Mouse (Mus musculus) stomach, embryonic 14.5 days (tissue): ENCODE results near the gene 2610528J11Rik. TPM values are rescaled to one million over a fixed set of nuclear protein-coding genes. Genes with fewer than 3 reads are reported as not detected.
"Not testable (repeated sequence)": the region's sequence is repeated elsewhere in the genome, so short reads cannot be mapped to it uniquely, and the experiment has no call there.

Experiments
- ATAC-seq: fragments of 200-750 bp; cut with Nextera tagmentation; 2 replicates; pipeline ENCODE4 v1.8.0; 2017; ENCODE audit warnings: low read depth, moderate TSS enrichment; ENCODE audit not compliant: insufficient number of reproducible peaks, insufficient read depth, low FRiP score
- H3K27ac ChIP-seq: fragments of 300-500 bp; sonication (generic); 2 replicates; pipeline ENCODE4 v1.5.1; 2014; ENCODE audit warnings: mild to moderate bottlenecking, low read length, moderate library complexity, mixed read lengths
- H3K27me3 ChIP-seq: fragments of 300-500 bp; sonication (generic); 2 replicates; pipeline ENCODE4 v1.6.1; 2014; ENCODE audit warnings: low read length, control low read depth, mixed read lengths; ENCODE audit not compliant: control insufficient read depth, insufficient read depth
- H3K36me3 ChIP-seq: fragments of 300-500 bp; sonication (generic); 2 replicates; pipeline ENCODE4 v1.6.1; 2014; ENCODE audit warnings: mild to moderate bottlenecking, control low read depth, low read length, moderate library complexity, mixed read lengths; ENCODE audit not compliant: control insufficient read depth, insufficient read depth
- H3K4me1 ChIP-seq: fragments of 300-500 bp; sonication (generic); 2 replicates; pipeline ENCODE4 v1.6.1; 2014; ENCODE audit warnings: low read length, control low read depth, mixed read lengths; ENCODE audit not compliant: control insufficient read depth, insufficient read depth
- H3K4me2 ChIP-seq: fragments of 300-500 bp; sonication (generic); replicated peaks from 2 replicates; pipeline ENCODE4 v1.6.1; 2014; ENCODE audit warnings: low read depth, low read length, control low read depth
- H3K4me3 ChIP-seq: fragments of 300-500 bp; sonication (generic); 2 replicates; pipeline ENCODE4 v1.5.1; 2014; ENCODE audit warnings: low read depth, low read length, control low read depth
- H3K9ac ChIP-seq: fragments of 300-500 bp; sonication (generic); replicated peaks from 2 replicates; pipeline ENCODE4 v1.6.1; 2014; ENCODE audit warnings: low read depth, mild to moderate bottlenecking, control low read depth, low read length, moderate library complexity, mixed read lengths
- H3K9me3 ChIP-seq: fragments of 300-500 bp; sonication (generic); 2 replicates; pipeline ENCODE4 v1.6.1; 2016; ENCODE audit warnings: low read depth, low read length, control low read depth; ENCODE audit not compliant: control insufficient read depth
- WGBS: fragments of 180-500 bp; shearing (Covaris S2); extraction: QIAGEN DNeasy Blood & Tissue Kit; methylation state at CpG from one replicate; pipeline ENCODE4 v1.1.7; 2014; 5-methylcytosine and 5-hydroxymethylcytosine counted together
- polyA plus RNA-seq: library from polyadenylated mRNA; unstranded; fragments of >200 nt; fragmentation: Nextera tagmentation; extraction: Ambion mirVana; gene quantifications from 2 replicates; pipeline ENCODE4 v1.2.1, GENCODE M21; 2014

2610528J11Rik gene
- 17.9 and 18.3 TPM in 2 replicates for polyA plus RNA-seq

DNA sequence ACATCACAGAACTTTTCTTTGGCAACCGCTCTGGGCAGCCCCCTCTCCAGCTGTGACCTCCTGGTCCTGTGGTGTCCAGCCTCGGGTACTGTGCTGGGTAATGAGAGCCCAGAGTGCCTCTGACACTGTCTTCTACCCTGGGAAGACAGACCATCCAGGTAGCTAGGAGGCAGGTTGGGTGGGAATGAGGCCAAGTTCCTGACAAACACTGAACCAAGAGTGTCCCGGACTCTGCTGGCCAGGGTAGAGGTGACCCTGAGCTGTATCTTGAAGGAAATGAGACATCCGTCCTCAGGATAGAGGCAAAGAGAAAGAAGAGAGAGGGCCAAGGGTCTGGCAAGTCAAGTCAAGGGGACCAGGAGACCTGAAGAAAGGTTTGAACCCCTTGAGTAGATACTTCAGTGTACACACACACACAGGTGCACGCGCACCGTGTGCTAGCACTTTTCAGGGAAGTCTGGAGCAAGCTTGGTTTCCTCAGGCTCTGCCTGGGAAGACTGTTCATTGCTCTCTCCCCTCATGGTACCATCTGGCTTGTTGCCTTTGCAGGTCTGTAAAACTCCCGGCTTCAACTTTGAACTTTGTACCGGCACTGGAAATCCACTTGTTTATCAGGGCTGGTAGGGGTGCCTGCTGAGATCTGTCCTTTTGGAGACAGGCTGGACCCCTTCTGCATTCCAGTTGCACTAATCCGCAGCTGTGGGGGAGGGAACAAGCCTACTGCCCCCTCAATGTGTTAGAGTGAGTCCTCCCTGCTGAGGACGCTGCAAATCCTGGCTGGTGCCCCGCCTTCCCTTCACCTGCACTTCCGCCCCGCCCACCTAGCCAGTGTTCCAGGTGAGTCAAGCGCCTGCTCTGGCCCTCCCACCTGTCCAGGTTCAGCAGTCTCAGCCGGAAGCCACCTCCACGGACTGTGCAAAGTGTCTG is at the start of gene 2610528J11Rik:
TSS of gene 2610528J11Rik (plus strand) at position 592 of the 927 bp plus-strand sequence.
- Histone ChIP-seq H3K36me3 (no peaks in the 10 kb centered on the region), H3K4me2 (peak within 1 kb of the TSS; percentile 33), H3K9ac (no peak within 1 kb of the TSS), H3K4me1 (no peaks in the 10 kb centered on the region), H3K27me3 (no peaks in the 10 kb centered on the region), H3K27ac (peak within 1 kb of the TSS; percentile 67), H3K4me3 (peak within 1 kb of the TSS; percentile 16), H3K9me3 (no peaks in the 10 kb centered on the region)
- WGBS, result 30% methylated on average over 17 of the region's 17 CpGs
- peak; percentile 78 for ATAC-seq

DNA sequence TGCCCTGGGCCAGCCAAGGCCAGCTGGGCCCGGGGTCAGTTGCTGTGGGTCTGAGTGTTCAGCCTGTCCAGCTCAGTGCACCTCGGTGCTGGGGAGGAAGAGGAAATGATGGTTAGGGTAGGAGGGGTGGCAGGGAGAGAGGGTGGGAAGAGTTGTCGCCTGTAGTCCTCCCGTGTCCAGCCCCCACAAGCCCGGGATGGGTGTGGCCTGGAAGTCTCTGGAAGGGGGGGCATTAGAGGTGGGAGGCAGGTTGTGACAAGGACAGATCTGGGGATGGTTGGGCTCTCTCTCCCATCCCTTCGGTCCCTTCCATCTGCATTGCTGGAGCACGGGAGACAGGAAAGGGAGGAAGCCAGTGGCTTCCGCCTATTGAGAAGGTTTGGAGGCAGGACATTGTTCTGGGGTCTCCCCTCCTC is 37.1 kb upstream of the 2610528J11Rik start, which contains the start of gene Tie1:
TSS of gene Tie1 (minus strand) at position 345 of the 416 bp plus-strand sequence.
- H3K27me3 ChIP-seq, result no peaks in the 10 kb centered on the region
- H3K27ac ChIP-seq, result no peak within 1 kb of the TSS
- 72% methylated on average over 8 of the region's 8 CpGs for WGBS
- H3K9ac ChIP-seq, result no peak within 1 kb of the TSS
- no peaks in the 10 kb centered on the region for H3K9me3 ChIP-seq
- H3K4me3 ChIP-seq, result no peak within 1 kb of the TSS
- H3K4me2 ChIP-seq, result no peak within 1 kb of the TSS
- no peaks in the 10 kb centered on the region for H3K4me1 ChIP-seq
- peak; percentile 28; the same call in 1 of the 2 replicates for ATAC-seq
- H3K36me3 ChIP-seq, result no peaks in the 10 kb centered on the region

DNA sequence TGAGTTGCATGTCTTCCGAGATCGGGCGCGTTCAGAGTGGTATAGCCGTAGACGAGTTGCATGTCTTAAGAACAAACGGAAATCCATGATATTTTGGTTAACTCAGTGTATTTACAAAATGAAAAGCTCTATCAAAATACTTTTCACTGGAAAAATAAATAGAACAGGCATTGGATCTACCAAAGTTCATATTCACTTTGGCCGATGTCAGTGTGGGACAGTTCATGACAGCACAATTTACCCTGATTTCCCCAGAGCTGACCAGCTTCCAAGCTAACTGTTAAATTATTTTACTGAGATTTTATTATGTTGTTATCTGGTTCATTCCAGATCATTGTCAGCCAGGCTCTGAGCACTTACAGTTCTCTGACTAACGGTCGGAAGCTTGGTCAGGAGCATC is 36.3 kb upstream of the 2610528J11Rik start:
- Histone ChIP-seq H3K9ac (no peak overlapping the region), H3K36me3 (no peaks in the 10 kb centered on the region), H3K27me3 (no peaks in the 10 kb centered on the region), H3K4me2 (no peak overlapping the region), H3K9me3 (no peaks in the 10 kb centered on the region), H3K4me3 (no peak overlapping the region), H3K27ac (no peak overlapping the region), H3K4me1 (no peaks in the 10 kb centered on the region)
- no peak for ATAC-seq
- WGBS, result 71% methylated on average over 10 of the region's 10 CpGs

DNA sequence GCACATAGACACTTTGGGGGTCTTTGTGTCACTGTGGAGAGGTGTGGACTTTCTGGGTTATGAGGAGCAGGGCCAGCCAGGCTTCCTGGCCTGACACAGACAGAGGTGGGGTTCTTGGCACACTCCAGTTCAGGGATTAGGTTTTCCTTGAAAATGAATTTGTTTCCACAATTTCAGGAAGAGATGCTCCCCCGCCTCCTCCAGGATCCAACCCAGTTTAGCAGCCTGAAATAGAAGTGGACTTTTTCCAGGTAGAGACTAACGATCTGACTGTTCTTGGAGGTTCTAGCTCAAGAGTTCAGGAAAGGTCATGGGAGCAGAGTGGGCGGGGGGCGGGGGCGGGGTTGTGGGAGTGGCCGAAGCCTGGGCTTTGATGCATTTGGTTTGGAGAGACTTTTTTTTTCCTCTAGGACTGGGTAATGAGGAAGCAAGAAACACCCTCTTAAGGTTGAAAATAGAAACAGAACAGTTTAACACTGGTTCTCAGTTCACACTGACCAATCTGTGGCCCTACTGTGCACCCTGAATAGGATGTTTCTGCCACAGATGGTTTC is 26.6 kb upstream of the 2610528J11Rik start:
- H3K27ac ChIP-seq, result no peak overlapping the region
- no peak overlapping the region for H3K4me2 ChIP-seq
- no peaks in the 10 kb centered on the region for H3K27me3 ChIP-seq
- ATAC-seq, result no peak
- no peaks in the 10 kb centered on the region for H3K9me3 ChIP-seq
- no peak overlapping the region for H3K9ac ChIP-seq
- H3K4me3 ChIP-seq, result no peak overlapping the region
- no peaks in the 10 kb centered on the region for H3K36me3 ChIP-seq
- no peaks in the 10 kb centered on the region for H3K4me1 ChIP-seq
- WGBS, result 44% methylated on average over 6 of the region's 6 CpGs

DNA sequence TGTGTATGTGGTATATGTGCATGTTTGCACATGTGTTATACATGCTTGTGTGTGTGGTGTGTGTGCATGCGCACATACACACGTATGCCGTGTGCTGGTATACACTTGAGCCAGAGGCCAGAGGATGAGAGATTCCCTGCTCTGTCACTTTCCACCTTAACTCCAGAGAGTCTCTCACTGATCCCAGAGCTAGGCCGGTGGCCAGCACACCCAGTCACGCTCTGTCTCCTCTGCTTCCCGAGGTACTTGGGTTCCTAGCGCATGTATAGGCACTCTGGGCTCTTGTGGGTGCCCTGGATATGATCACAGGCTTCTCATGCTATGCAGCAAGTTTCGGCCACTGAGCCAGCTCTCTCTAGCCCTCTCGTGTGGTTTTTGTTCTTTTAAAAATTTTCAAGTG is 26.0 kb upstream of the 2610528J11Rik start:
- H3K4me2 ChIP-seq, result no peak overlapping the region
- ATAC-seq, result no peak
- H3K9me3 ChIP-seq, result no peaks in the 10 kb centered on the region
- H3K27me3 ChIP-seq, result no peaks in the 10 kb centered on the region
- no peak overlapping the region for H3K27ac ChIP-seq
- no peaks in the 10 kb centered on the region for H3K4me1 ChIP-seq
- H3K36me3 ChIP-seq, result no peaks in the 10 kb centered on the region
- no peak overlapping the region for H3K4me3 ChIP-seq
- no peak overlapping the region for H3K9ac ChIP-seq
- 67% methylated on average over 9 of the region's 9 CpGs for WGBS

DNA sequence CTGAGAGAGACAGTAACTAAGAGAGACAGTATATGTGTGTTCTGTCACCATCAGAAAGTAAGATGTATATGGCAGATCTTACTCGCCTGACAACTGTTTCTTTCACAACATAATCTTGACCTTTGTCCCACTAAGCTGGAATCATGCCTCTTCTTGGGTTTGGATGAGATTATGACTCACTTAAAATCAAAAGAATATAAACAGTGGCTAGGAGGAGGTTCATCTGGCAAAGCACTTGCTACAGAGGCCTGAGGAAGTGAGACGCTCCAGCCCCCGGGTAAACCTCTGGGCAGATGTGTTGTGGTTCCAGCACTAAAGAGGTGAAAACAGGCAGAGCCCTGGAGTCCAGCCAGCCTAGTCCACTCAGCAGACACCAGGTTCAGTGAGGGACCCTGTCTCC is 21.2 kb upstream of the 2610528J11Rik start:
- no peak for ATAC-seq

DNA sequence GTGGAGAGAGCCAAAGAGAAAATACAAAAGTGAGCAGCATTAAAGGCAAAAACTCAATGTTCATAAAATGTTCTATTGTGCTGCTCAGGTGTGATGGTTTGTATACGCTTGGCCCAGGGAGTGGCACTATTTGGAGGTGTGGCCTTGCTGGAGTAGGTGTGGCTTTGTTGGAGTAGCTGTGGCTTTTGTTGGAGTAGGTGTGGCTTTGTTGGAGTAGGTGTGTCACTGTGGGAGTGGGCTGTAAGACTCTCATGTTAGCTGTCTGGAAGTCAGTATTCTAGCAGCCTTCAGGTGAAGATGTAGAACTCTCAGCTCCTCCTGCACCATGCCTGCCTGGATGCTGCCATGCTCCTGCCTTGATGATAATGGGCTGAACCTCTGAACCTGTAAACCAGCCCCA is 19.6 kb upstream of the 2610528J11Rik start:
- peak; percentile 46; the same call in 1 of the 2 replicates for ATAC-seq
- not testable (repeated sequence) for H3K9me3 ChIP-seq, H3K4me3 ChIP-seq, H3K4me1 ChIP-seq, H3K36me3 ChIP-seq, H3K9ac ChIP-seq, H3K27ac ChIP-seq, H3K4me2 ChIP-seq, H3K27me3 ChIP-seq
- WGBS, result 81% methylated on average over 1 of the region's 1 CpGs

More for the DNA sequence above, 21.2 kb upstream of the 2610528J11Rik start:
- no peak overlapping the region for H3K4me2 ChIP-seq
- H3K4me1 ChIP-seq, result no peaks in the 10 kb centered on the region
- H3K4me3 ChIP-seq, result no peak overlapping the region
- no peak overlapping the region for H3K27ac ChIP-seq
- 32% methylated on average over 3 of the region's 3 CpGs for WGBS
- no peaks in the 10 kb centered on the region for H3K9me3 ChIP-seq
- no peaks in the 10 kb centered on the region for H3K36me3 ChIP-seq
- H3K9ac ChIP-seq, result no peak overlapping the region
- H3K27me3 ChIP-seq, result no peaks in the 10 kb centered on the region

DNA sequence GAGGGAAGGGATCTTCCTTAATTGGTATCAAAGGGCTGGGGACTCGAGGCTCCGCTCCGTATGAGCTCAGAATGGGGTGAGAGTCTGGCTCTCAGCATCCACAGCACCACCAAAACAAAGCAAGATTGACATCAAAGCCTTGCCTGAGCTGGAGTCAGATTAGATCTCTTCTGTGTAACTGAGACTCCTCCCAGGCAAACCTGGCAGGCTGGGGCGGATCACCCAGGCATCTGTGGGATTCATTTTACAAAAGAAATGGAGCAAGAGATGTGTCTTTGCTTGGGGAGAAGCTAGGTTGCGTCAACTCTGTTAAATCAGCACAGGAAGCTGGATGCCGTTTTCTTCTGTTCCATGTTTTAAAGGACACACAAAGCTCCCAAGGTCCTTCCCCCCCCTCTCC is 17.7 kb upstream of the 2610528J11Rik start:
- H3K27me3 ChIP-seq, result no peaks in the 10 kb centered on the region
- ATAC-seq, result no peak
- H3K36me3 ChIP-seq, result no peaks in the 10 kb centered on the region
- H3K4me1 ChIP-seq, result no peaks in the 10 kb centered on the region
- H3K9me3 ChIP-seq, result no peaks in the 10 kb centered on the region
- WGBS, result 24% methylated on average over 6 of the region's 6 CpGs
- no peak overlapping the region for H3K4me3 ChIP-seq
- no peak overlapping the region for H3K27ac ChIP-seq
- H3K9ac ChIP-seq, result no peak overlapping the region
- H3K4me2 ChIP-seq, result no peak overlapping the region
